Mouse (Mus musculus) ES-E14 (cell line): ENCODE data around the gene 2810004N23Rik. TPM values are rescaled to one million over a fixed set of nuclear protein-coding genes. Genes with fewer than 3 reads are reported as not detected.

Experiments
- DNase-seq: peaks from one replicate; pipeline ENCODE4 v3.0.0-alpha.2; 2013; ENCODE audit warnings: low read depth, low spot score
- H3K27ac ChIP-seq: 2 replicates; pipeline ENCODE4 v1.5.1; 2012; ENCODE audit warnings: low read depth, mild to moderate bottlenecking, low read length, moderate library complexity, mixed read lengths; ENCODE audit not compliant: poor library complexity, insufficient read depth, severe bottlenecking
- H3K36me3 ChIP-seq: 2 replicates; pipeline ENCODE4 v1.6.1; 2012; ENCODE audit warnings: mild to moderate bottlenecking, low read length, moderate library complexity, mixed read lengths; ENCODE audit not compliant: control insufficient read depth, poor library complexity, insufficient read depth, severe bottlenecking
- H3K4me1 ChIP-seq, 2 experiments: fragments of 150-350 bp in 1 of 2; sonication (generic) in 1 of 2; 2 replicates each; pipeline ENCODE4 v1.6.1; 2012; ENCODE audit warnings: low read length in 2 of 2, mild to moderate bottlenecking in 1 of 2, mixed read lengths in 1 of 2; ENCODE audit not compliant: control insufficient read depth in 2 of 2, insufficient read depth in 2 of 2, poor library complexity in 1 of 2
- H3K4me3 ChIP-seq, 2 experiments: fragments of 150-350 bp in 1 of 2; sonication (generic) in 1 of 2; 2 replicates each; pipeline ENCODE4 v1.5.1; 2012; ENCODE audit warnings: low read length in 2 of 2, low read depth in 1 of 2, mild to moderate bottlenecking in 1 of 2, mixed read lengths in 1 of 2; ENCODE audit not compliant: insufficient read depth in 1 of 2, poor library complexity in 1 of 2, severe bottlenecking in 1 of 2
- H3K9ac ChIP-seq: 2 replicates; pipeline ENCODE4 v1.6.1; 2012; ENCODE audit warnings: low read depth, mild to moderate bottlenecking, low read length, mixed read lengths; ENCODE audit not compliant: poor library complexity, insufficient read depth, severe bottlenecking
- H3K9me3 ChIP-seq: fragments of 150-350 bp; sonication (generic); 2 replicates; pipeline ENCODE4 v1.6.1; 2012; ENCODE audit warnings: low read depth, mild to moderate bottlenecking, low read length; ENCODE audit not compliant: control insufficient read depth, insufficient read depth
- CHD2 ChIP-seq: IDR thresholded peaks from 2 replicates; pipeline ENCODE4 v1.6.1; 2014; ENCODE audit warnings: mild to moderate bottlenecking, low read depth, low read length, inconsistent platforms
- HCFC1 ChIP-seq: IDR thresholded peaks from 2 replicates; pipeline ENCODE4 v1.6.1; 2012; ENCODE audit warnings: low read length, inconsistent platforms, borderline replicate concordance; ENCODE audit not compliant: insufficient read depth
- MAFK ChIP-seq: IDR thresholded peaks from 2 replicates; pipeline ENCODE4 v1.6.1; 2014; ENCODE audit warnings: mild to moderate bottlenecking, low read depth, low read length, inconsistent platforms; ENCODE audit not compliant: insufficient read depth
- ZC3H11A ChIP-seq: IDR thresholded peaks from 2 replicates; pipeline ENCODE4 v1.6.1; 2012; ENCODE audit warnings: low read depth, mild to moderate bottlenecking, inconsistent platforms, low read length, borderline replicate concordance
- ZNF384 ChIP-seq: IDR thresholded peaks from 2 replicates; pipeline ENCODE4 v1.6.1; 2012; ENCODE audit warnings: low read depth, low read length, inconsistent platforms
- in situ Hi-C, 2 experiments: fragments of 600-800 bp; cut with MboI; formaldehyde crosslinking; loops; one replicate each; pipeline ENCODE4 v1.15.1; 2025; ENCODE audit warnings: low sequenced_read_pairs in 2 of 2, inconsistent platforms in 1 of 2; ENCODE audit not compliant: unreplicated experiment in 2 of 2
- total RNA-seq: library from RNA; depleted of rRNA; stranded (reverse); fragments of 300-350 nt; gene quantifications from 2 replicates; pipeline ENCODE4 v1.2.3, GENCODE M21; 2012

Gene 2810004N23Rik
- total RNA-seq, 1 experiment = 83.6 TPM

- TF ChIP-seq HCFC1 (no peak), MAFK (no peak), ZNF384 (no peak), CHD2 (no peak), ZC3H11A (no peak)
- H3K27ac ChIP-seq = no peak overlapping the region
- peaks cover 25% of the 10 kb centered on the region for H3K36me3 ChIP-seq
- DNase-seq = no peak
- no peak overlapping the region for H3K4me3 ChIP-seq
- H3K4me1 ChIP-seq = peaks cover 3 to 10% of the 10 kb centered on the region in 2 experiments; a peak in 2 of 4 replicates
- no peaks in the 10 kb centered on the region for H3K9me3 ChIP-seq
- no peak overlapping the region for H3K9ac ChIP-seq
- in situ Hi-C loops = no loop called here
Measured at GRCm38 (mm10) chr8:124869708-124870107, 6.8 kb upstream of the 2810004N23Rik start.

GRCm38 (mm10) chr8:124867126-124867525 is 4.2 kb upstream of the 2810004N23Rik start:
- in situ Hi-C loops = no loop called here
- no peaks in the 10 kb centered on the region for H3K9me3 ChIP-seq
- H3K27ac ChIP-seq = no peak overlapping the region
- H3K4me1 ChIP-seq = peaks cover 2 to 9% of the 10 kb centered on the region in 2 experiments; a peak in 2 of 4 replicates
- 0 out of 2 replicates have a peak overlapping the region, but pooled peaks have one; percentile 12 for H3K9ac ChIP-seq
- no peak for DNase-seq
- H3K4me3 ChIP-seq = no peak overlapping the region
- no peak for TF ChIP-seq ZNF384
- TF ChIP-seq CHD2 = no peak
- no peak for TF ChIP-seq MAFK
- TF ChIP-seq ZC3H11A = no peak
- no peak for TF ChIP-seq HCFC1
- peaks cover 5% of the 10 kb centered on the region; the same call in 1 of the 2 replicates for H3K36me3 ChIP-seq

- Histone ChIP-seq H3K4me1 (peaks cover 2 to 9% of the 10 kb centered on the region in 2 experiments; a peak in 2 of 4 replicates), H3K27ac (no peak overlapping the region), H3K4me3 (no peak overlapping the region), H3K9ac (no peak overlapping the region), H3K36me3 (peaks cover 2% of the 10 kb centered on the region; the same call in 1 of the 2 replicates), H3K9me3 (no peaks in the 10 kb centered on the region)
- in situ Hi-C loops = no loop called here
- TF ChIP-seq MAFK (no peak), ZNF384 (no peak), HCFC1 (no peak), ZC3H11A (no peak), CHD2 (no peak)
- no peak for DNase-seq
Measured at GRCm38 (mm10) chr8:124866669-124867068, 3.7 kb upstream of the 2810004N23Rik start.

- H3K9me3 ChIP-seq = no peaks in the 10 kb centered on the region
- in situ Hi-C loops = no loop called here
- DNase-seq = no peak
- H3K36me3 ChIP-seq = peaks cover 18% of the 10 kb centered on the region
- H3K4me1 ChIP-seq = peaks cover 0 to 9% of the 10 kb centered on the region in 2 experiments; a peak in 1 of 4 replicates
- H3K4me3 ChIP-seq = peak overlapping the region; percentile 78 to 98
- peak overlapping the region; percentile 95 for H3K9ac ChIP-seq
- no peak overlapping the region for H3K27ac ChIP-seq
- TF ChIP-seq ZC3H11A (no peak), HCFC1 (no peak), MAFK (no peak), CHD2 (no peak), ZNF384 (no peak)
Measured at GRCm38 (mm10) chr8:124863729-124864128, 809 bp upstream of the 2810004N23Rik start.
